Mouse (Mus musculus) E14TG2a.4 (cell line): ENCODE measurements around the gene Actl6b.

ENCODE experiments used
- CTCF ChIP-seq: conservative IDR thresholded peaks from 2 replicates; pipeline ENCODE4 v1.5.1; 2014; ENCODE audit warnings: low read length
- NANOG ChIP-seq: IDR thresholded peaks from 2 replicates; pipeline ENCODE4 v1.6.1; 2014; ENCODE audit warnings: borderline replicate concordance, low read length, mixed read lengths
- POU5F1 ChIP-seq: IDR thresholded peaks from 2 replicates; pipeline ENCODE4 v1.6.1; 2014; ENCODE audit warnings: low read length, borderline replicate concordance

DNA sequence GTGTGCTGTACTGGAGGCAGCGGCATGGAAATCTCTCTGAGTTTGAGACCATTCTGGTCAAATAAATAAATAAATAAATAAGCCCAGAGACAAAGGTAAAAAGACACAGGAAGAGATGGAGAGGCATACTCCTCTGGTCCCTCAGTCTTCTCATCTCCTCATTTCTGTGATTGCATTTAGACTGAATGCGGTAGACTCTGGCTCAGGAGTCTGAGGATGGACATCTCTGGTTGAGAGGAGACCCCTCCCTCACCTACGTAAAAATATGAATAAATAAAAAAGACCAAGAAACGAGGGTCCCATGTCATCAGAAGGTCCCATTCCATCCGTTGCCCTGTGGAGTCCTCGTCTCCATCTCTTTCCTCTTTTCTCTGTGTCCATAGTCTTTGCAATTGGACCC is 317 bp upstream of the Actl6b start:
- TF ChIP-seq CTCF (no peak), NANOG (no peak), POU5F1 (no peak)
